Mouse (Mus musculus) forebrain, embryonic 10.5 days (tissue): ENCODE data around the gene Zscan21. TPM values are rescaled to one million over a fixed set of nuclear protein-coding genes. Genes with fewer than 3 reads are reported as not detected.
A peak's percentile ranks its signal among the peaks of the same experiment; 100 is the strongest.

Experiments used
- DNase-seq: peaks from one replicate; pipeline ENCODE4 v3.0.0-alpha.2; 2017; ENCODE audit warnings: low spot score; ENCODE audit errors: extremely low spot score
- H3K27ac ChIP-seq: fragments of 300-500 bp; sonication (generic); 2 replicates; pipeline ENCODE4 v1.5.1; 2016; ENCODE audit warnings: mild to moderate bottlenecking
- H3K27me3 ChIP-seq: fragments of 300-500 bp; sonication (generic); 2 replicates; pipeline ENCODE4 v1.6.1; 2016; ENCODE audit warnings: mild to moderate bottlenecking; ENCODE audit not compliant: poor library complexity, severe bottlenecking
- H3K36me3 ChIP-seq: fragments of 300-500 bp; sonication (generic); replicated peaks from 2 replicates; pipeline ENCODE4 v1.6.1; 2016; ENCODE audit warnings: mild to moderate bottlenecking, moderate library complexity
- H3K4me1 ChIP-seq: fragments of 300-500 bp; sonication (generic); 2 replicates; pipeline ENCODE4 v1.6.1; 2016
- H3K4me3 ChIP-seq: fragments of 300-500 bp; sonication (generic); 2 replicates; pipeline ENCODE4 v1.5.1; 2016; ENCODE audit warnings: mild to moderate bottlenecking, moderate library complexity
- H3K9me3 ChIP-seq: fragments of 300-500 bp; sonication (generic); 2 replicates; pipeline ENCODE4 v1.6.1; 2016; ENCODE audit warnings: mild to moderate bottlenecking, moderate library complexity
- WGBS: fragments of 180-500 bp; shearing (Covaris S2); methylation state at CpG from one replicate; pipeline ENCODE4 v1.1.7; 2016; 5-methylcytosine and 5-hydroxymethylcytosine counted together
- polyA plus RNA-seq: library from polyadenylated mRNA; unstranded; fragments of >200 nt; fragmentation: Nextera tagmentation; extraction: Ambion mirVana; gene quantifications from 2 replicates; pipeline ENCODE4 v1.2.1, GENCODE M21; 2016

Zscan21 gene
- polyA plus RNA-seq = 98.4 and 105 TPM in 2 replicates

DNA sequence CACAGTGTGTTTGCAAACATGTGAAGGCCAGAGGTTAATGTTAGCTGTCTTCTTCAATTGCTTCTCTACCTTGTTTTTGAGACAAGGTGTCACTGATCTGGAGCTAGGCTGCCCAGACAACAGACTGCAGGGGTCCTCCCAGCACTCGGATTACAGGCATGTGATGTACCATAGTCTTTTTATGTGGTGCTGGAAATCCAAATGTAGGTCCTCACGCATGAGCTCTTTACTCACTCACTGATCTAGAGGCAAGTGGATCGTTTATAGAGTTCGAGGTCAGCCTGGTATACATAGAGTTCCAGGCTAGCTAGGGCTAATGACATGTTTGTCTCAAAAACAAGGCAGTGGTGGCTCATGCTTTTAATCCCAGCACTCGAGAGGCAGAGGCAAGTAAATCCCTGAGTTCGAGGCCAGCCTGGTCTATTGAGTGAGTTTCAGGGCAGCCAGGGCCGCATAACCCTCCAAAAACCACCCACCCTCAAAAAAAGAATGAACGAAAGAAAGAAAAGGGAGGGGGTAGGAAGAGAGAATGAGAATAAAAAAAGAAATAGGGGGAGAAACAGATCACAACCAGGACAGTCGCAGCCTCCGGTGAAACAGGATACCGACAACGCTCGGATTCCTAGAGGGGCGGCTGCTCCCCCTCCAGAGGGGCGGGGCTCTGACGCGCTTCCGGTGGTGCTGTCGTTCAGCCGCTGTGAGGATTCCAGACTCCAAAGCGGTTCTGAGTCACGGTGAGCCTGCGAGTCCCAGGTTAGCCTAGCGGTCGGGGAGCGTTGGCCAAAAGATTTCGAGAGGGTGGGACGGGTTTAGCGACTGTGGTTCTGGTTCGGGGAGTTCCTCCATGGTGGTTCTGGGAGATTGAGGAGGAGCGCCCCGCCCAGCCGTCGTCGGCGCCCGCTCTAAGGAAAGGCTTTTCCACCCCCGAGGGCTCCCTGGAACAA, at the start of gene Zscan21:
Zscan21 (plus strand) TSS at position 649 of the 944 bp plus-strand sequence.
- peaks cover 15% of the 10 kb centered on the region for H3K4me1 ChIP-seq
- 7% methylated on average over 38 of the region's 38 CpGs for WGBS
- H3K4me3 ChIP-seq = peak within 1 kb of the TSS; percentile 73
- H3K27me3 ChIP-seq = no peaks in the 10 kb centered on the region
- peaks cover 25% of the 10 kb centered on the region for H3K36me3 ChIP-seq
- DNase-seq = peak; percentile 90
- no peaks in the 10 kb centered on the region for H3K9me3 ChIP-seq
- H3K27ac ChIP-seq = peak within 1 kb of the TSS; percentile 95

DNA sequence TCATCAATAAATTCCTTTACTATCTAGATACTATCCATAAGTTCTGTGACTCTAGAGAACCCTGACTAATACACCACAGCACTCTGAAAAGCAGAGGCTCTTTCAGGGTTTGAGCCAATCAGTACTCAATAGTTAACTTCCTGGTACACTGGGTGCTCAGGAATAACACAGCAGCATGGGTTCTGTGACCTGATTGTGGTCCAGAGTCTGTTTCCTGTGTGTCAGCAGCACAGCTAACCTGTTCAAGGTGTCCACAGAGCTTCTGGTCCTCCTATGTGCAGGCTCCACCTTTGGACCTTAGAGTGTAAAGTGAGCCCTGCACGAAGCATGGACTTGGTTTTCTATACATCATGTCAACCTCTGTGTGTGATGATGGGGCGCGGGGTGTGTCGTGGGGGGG, 42.9 kb upstream of the Zscan21 start:
- Histone ChIP-seq H3K4me3 (no peak overlapping the region), H3K9me3 (no peaks in the 10 kb centered on the region), H3K27ac (no peak overlapping the region), H3K36me3 (no peaks in the 10 kb centered on the region), H3K4me1 (no peaks in the 10 kb centered on the region), H3K27me3 (no peaks in the 10 kb centered on the region)
- no peak for DNase-seq
- 87% methylated on average over 4 of the region's 4 CpGs for WGBS

DNA sequence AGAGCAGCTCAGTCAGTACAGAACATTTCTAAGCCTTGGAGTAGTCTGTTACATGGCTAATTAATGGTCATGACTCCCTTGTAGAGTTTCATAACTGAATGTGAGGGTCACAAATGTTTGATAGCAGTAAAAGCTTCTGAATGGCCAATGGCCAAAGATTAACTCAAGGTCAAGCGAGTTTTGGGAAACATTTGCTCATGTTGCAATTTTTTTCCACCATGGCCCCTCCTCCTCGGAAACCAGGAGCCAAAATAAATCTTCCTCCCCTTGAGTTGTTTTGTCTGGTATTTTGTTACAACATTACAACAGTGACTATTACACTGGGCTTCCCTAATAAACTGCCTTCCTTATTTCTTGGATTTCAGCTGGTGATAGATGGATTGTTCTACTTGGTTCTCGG, 41.0 kb upstream of the Zscan21 start:
- no peaks in the 10 kb centered on the region for H3K27me3 ChIP-seq
- H3K27ac ChIP-seq = no peak overlapping the region
- no peaks in the 10 kb centered on the region for H3K9me3 ChIP-seq
- no peak for DNase-seq
- H3K4me1 ChIP-seq = no peaks in the 10 kb centered on the region
- no peaks in the 10 kb centered on the region for H3K36me3 ChIP-seq
- H3K4me3 ChIP-seq = no peak overlapping the region
- 77% methylated on average over 3 of the region's 3 CpGs for WGBS

DNA sequence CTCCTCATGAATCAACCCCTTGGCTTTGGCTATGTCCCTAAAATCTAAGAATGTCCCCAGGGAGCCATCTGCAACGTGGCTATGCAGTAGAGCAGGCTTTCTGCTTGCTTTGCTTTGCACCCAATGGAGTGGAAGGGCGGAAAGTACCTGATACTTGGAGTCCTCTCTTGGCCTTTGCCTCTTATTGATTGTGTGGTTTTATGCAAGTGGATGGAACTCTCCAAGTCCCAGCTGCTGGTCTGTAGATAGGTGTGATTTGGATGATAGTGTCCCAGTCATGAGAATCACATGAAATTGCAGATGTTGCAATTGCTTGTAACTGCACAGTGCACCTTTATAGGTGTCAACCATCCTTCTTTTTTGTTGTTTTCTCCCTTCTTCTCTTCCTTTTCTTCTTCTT, 40.6 kb upstream of the Zscan21 start:
- WGBS = 59% methylated on average over 2 of the region's 2 CpGs

DNA sequence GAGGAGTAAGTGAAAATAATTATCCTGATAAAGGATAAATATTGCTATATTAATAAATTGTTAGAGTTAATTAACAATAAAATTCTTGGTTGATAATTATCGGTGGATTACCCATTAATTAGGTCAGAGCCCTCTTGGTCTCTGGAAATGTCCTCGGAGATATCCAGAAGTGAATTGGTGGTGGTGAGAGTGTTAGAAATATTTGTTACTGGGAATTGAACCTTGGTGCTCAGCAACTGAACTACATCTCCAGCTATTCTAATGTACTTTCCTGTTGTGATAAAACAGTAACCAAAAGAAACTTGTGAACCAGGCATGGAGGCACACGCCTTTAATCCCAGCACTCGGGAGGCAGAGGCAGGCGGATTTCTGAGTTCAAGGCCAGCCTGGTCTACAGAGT, 36.2 kb upstream of the Zscan21 start:
- Histone ChIP-seq H3K36me3 (no peaks in the 10 kb centered on the region), H3K4me3 (no peak overlapping the region), H3K9me3 (no peaks in the 10 kb centered on the region), H3K27ac (no peak overlapping the region), H3K4me1 (peaks cover 4% of the 10 kb centered on the region; the same call in 1 of the 2 replicates), H3K27me3 (no peaks in the 10 kb centered on the region)
- WGBS = 89% methylated on average over 5 of the region's 5 CpGs
- no peak for DNase-seq

More for the DNA sequence above, 40.6 kb upstream of the Zscan21 start:
- no peaks in the 10 kb centered on the region for H3K27me3 ChIP-seq
- no peaks in the 10 kb centered on the region for H3K36me3 ChIP-seq
- no peak overlapping the region for H3K27ac ChIP-seq
- H3K4me1 ChIP-seq = no peaks in the 10 kb centered on the region
- no peak for DNase-seq
- no peak overlapping the region for H3K4me3 ChIP-seq
- H3K9me3 ChIP-seq = no peaks in the 10 kb centered on the region

DNA sequence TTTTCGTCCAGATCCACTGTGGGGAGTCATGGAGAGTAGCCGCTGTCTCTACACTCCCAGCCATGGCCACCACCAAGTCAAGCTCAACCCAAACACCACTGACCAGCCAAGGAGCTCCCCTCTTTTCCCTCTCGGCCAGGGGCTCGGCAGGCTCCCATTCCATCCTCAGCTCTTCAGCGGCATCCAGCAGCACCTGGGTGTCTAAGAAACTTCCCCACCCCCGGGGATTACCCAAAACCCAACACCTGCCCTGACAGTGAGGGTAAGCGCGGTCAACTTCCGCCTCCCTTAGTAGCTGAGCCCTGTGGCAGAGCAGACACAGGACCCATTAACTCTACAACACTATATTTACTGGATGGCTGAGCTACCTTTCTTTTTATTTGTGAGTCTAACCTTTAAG, 35.3 kb upstream of the Zscan21 start:
- WGBS = 83% methylated on average over 9 of the region's 9 CpGs
- Histone ChIP-seq H3K27me3 (no peaks in the 10 kb centered on the region), H3K9me3 (no peaks in the 10 kb centered on the region), H3K36me3 (no peaks in the 10 kb centered on the region), H3K4me3 (no peak overlapping the region), H3K27ac (no peak overlapping the region), H3K4me1 (peaks cover 11% of the 10 kb centered on the region)
- DNase-seq = no peak

DNA sequence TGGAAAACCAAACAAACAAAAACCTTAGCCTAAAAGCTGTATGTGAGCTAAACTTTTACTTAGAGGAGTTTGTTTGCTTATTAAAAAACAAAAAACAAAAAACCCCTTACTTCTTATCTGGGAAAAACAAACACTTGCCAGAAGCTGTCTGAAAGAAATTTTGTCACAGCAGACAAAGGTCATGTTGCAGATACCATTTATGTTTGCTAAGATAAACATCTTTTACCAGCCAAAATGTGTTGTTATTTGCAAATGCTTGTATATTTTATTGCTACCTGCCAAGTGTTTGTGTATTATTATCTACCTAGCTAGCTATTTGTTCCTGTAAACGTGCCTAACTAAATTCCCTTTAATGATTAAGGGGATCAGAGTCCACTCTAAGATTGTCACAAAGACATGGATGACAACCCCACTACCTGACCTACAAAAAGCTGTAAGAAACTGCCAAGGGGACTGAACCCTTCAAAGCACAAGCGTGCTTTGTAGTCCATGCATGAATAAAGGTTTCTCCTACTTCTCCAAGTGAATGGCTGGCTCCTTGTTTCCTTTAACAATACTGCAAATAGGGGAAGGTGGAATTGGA, 33.3 kb upstream of the Zscan21 start:
- no peak overlapping the region for H3K27ac ChIP-seq
- no peaks in the 10 kb centered on the region for H3K9me3 ChIP-seq
- 73% methylated on average over 2 of the region's 2 CpGs for WGBS
- no peaks in the 10 kb centered on the region for H3K27me3 ChIP-seq
- DNase-seq = no peak
- peaks cover 18% of the 10 kb centered on the region for H3K36me3 ChIP-seq
- no peak overlapping the region for H3K4me3 ChIP-seq
- H3K4me1 ChIP-seq = peaks cover 15% of the 10 kb centered on the region

DNA sequence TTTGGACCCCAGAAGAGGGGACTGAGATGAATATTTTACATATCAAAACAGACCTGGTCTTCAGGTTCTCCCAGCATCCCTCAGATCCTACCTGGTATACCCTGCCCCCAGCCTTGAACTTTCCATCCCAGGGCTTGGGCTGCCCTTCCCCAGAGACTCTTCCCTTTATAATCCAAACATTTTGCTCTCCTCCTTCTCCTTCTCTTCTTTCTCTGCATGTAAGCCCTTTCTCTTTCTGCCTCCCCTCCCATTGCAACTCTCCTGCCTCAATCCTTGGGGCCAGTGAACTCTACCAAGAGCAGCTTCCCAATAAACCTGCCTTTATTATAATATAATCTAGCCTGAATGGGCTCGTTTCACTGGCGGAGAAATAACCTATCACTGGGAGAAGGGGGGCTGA, 32.8 kb upstream of the Zscan21 start:
- Histone ChIP-seq H3K9me3 (no peaks in the 10 kb centered on the region), H3K4me3 (no peak overlapping the region), H3K4me1 (peaks cover 18% of the 10 kb centered on the region), H3K27me3 (no peaks in the 10 kb centered on the region), H3K36me3 (peaks cover 23% of the 10 kb centered on the region), H3K27ac (no peak overlapping the region)
- WGBS = 97% methylated on average over 2 of the region's 2 CpGs
- DNase-seq = no peak

DNA sequence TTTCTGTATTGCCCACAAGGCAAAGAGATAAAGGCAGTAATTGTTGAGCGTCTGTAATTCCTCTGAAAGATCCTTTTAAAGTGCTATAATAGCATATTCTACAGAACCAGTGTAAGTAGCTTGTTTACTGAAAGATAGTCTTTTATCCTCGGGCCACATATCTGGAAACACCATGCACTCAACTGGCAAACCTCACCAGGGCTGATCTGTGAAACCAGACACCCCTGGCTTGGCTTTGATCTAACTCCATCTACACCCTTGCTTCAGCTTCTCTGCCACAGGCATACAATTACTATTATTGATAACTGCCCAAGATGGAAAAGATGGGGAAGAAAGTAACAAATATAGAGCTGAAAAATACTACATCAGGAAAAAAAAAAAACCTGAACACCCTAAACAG, 32.2 kb upstream of the Zscan21 start:
- WGBS = 83% methylated on average over 2 of the region's 2 CpGs
- Histone ChIP-seq H3K9me3 (no peaks in the 10 kb centered on the region), H3K27me3 (no peaks in the 10 kb centered on the region), H3K4me1 (peaks cover 18% of the 10 kb centered on the region), H3K4me3 (peak overlapping the region; percentile 95), H3K27ac (peak overlapping the region; percentile 98), H3K36me3 (peaks cover 29% of the 10 kb centered on the region)
- no peak for DNase-seq

DNA sequence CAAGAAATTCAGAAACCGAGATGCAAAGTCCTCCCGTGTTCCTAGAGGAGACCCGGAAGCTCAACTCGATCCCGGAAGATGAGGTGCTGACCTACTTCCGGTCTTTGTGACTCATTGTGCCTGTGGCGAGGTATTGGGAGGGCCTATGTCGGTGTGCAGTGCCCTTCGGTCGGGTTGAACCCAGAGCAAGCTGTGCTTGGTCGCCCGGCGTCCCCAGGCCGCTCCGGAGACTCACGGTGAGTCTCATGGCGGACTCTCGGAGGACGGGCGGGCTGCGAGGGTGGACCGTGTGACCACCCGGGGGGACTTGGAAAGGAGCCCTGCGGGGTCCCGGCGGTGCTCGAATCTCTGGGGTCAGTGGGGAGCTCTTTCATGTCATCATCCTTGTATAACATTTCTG, 31.7 kb upstream of the Zscan21 start, which contains the start of gene Zkscan1:
Zkscan1 (plus strand) TSS at position 89 of the 400 bp plus-strand sequence.
- peak; percentile 86 for DNase-seq
- Histone ChIP-seq H3K27me3 (no peaks in the 10 kb centered on the region), H3K9me3 (no peaks in the 10 kb centered on the region), H3K4me1 (peaks cover 18% of the 10 kb centered on the region), H3K4me3 (peak within 1 kb of the TSS; percentile 95), H3K36me3 (peaks cover 29% of the 10 kb centered on the region), H3K27ac (peak within 1 kb of the TSS; percentile 98)
- 0% methylated on average over 27 of the region's 27 CpGs for WGBS

DNA sequence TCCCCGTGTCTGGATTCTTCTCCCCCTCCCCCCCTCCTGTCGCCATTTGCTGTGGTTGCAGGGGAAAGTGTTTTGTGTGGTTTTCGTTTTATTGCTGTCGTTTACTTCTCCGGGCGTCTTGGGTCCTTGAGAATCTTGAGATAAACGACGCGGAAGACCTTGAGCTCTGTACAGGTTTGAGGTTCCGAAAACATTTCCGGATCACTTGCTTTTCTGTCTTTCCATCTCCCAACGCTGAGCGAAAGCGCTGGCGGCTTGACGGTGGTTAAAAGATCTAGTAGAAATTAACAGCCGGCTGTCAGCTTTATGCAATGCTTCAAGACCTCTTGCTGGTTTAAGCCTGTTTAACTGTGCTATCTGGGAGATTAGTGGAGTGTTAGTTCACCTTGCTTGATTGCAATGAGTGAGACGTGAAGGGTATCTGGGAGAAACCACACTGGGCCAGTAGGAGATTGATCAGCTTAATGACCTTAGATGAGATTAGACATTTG, 31.2 kb upstream of the Zscan21 start:
- peak overlapping the region; percentile 95 for H3K4me3 ChIP-seq
- H3K27ac ChIP-seq = peak overlapping the region; percentile 98
- peak; percentile 27 for DNase-seq
- H3K27me3 ChIP-seq = no peaks in the 10 kb centered on the region
- WGBS = under 1% methylated on average over 18 of the region's 18 CpGs
- peaks cover 29% of the 10 kb centered on the region for H3K36me3 ChIP-seq
- peaks cover 18% of the 10 kb centered on the region for H3K4me1 ChIP-seq
- H3K9me3 ChIP-seq = no peaks in the 10 kb centered on the region

DNA sequence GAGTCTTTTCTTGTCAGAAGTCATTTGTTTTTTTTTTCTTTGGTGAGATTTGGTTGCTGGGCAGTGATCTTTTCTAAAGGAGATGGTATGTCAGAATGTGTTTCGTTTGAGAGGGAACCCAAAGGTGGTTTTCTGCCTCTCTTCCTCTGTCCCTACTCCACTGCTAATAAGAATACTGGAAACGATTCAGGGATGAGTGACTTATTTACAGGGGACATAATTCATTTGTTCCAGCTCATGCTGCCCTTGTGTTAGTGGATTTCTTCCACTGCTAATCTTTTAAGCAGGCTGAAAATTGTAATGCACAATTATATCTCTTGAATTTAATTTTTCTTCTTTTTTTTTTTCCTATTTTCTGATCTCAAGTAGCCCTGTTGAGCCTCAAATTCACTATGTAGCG, 29.9 kb upstream of the Zscan21 start:
- 94% methylated on average over 3 of the region's 3 CpGs for WGBS
- no peaks in the 10 kb centered on the region for H3K27me3 ChIP-seq
- H3K27ac ChIP-seq = no peak overlapping the region
- H3K4me3 ChIP-seq = peak overlapping the region; percentile 95
- no peak for DNase-seq
- H3K9me3 ChIP-seq = no peaks in the 10 kb centered on the region
- H3K4me1 ChIP-seq = peaks cover 18% of the 10 kb centered on the region
- H3K36me3 ChIP-seq = peaks cover 29% of the 10 kb centered on the region

DNA sequence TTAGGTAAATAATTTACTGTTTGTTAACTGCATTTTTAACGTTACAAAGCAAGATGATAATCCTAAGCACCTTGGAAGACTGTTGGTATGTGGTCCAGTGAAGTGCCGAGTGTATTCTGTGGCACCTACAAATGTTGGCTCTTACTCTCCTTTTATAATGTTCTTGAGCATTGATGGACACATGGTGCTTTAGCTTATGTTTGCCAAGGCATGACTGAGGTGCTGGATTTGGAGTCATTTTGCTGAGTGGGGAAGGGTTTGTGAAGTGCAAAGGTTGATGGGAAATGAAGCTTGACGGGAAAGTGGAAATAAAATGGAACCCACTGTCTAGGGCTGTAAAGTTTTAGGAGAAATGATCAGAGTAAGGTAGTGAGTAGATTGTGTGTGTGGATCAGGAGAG, 28.3 kb upstream of the Zscan21 start:
- Histone ChIP-seq H3K4me3 (no peak overlapping the region), H3K27ac (no peak overlapping the region), H3K4me1 (peaks cover 18% of the 10 kb centered on the region), H3K27me3 (no peaks in the 10 kb centered on the region), H3K9me3 (no peaks in the 10 kb centered on the region), H3K36me3 (peaks cover 39% of the 10 kb centered on the region)
- WGBS = 91% methylated on average over 3 of the region's 3 CpGs
- DNase-seq = no peak
